Mouse (Mus musculus) E14TG2a.4 (cell line): Measurements from ENCODE around the gene Runx3.

ENCODE experiments used
- CTCF ChIP-seq: conservative IDR thresholded peaks from 2 replicates; pipeline ENCODE4 v1.5.1; 2014; ENCODE audit warnings: low read length
- NANOG ChIP-seq: IDR thresholded peaks from 2 replicates; pipeline ENCODE4 v1.6.1; 2014; ENCODE audit warnings: borderline replicate concordance, low read length, mixed read lengths
- POU5F1 ChIP-seq: IDR thresholded peaks from 2 replicates; pipeline ENCODE4 v1.6.1; 2014; ENCODE audit warnings: low read length, borderline replicate concordance

- TF ChIP-seq CTCF = no peak
- no peak for TF ChIP-seq NANOG
- TF ChIP-seq POU5F1 = no peak
These were observed 6.2 kb upstream of the Runx3 start for GRCm38 (mm10) chr4:135114301-135114700.
